Mouse (Mus musculus): ENCODE data around the gene Pou3f3.

Pou3f3 gene

GRCm38 (mm10) chr1:42695578-42695915 lies at the start of gene Pou3f3:
TSS of gene Pou3f3 (plus strand) at chr1:42695768.
- in situ Hi-C loops (cut with MboI; ENCODE audit: low sequenced_read_pairs) = no loop called here

- in situ Hi-C loops (cut with MboI; ENCODE audit: low sequenced_read_pairs) = no loop called here
Observed at GRCm38 (mm10) chr1:42648366-42648935, 47.1 kb upstream of the Pou3f3 start.

- in situ Hi-C loops (cut with MboI; ENCODE audit: low sequenced_read_pairs) = no loop called here
Observed at GRCm38 (mm10) chr1:42651461-42651860, 44.1 kb upstream of the Pou3f3 start.

GRCm38 (mm10) chr1:42667546-42667945 lies 28.0 kb upstream of the Pou3f3 start:
- in situ Hi-C loops (cut with MboI; ENCODE audit: low sequenced_read_pairs) = no loop called here

GRCm38 (mm10) chr1:42680673-42681072 lies 14.9 kb upstream of the Pou3f3 start:
- in situ Hi-C loops (cut with MboI; ENCODE audit: low sequenced_read_pairs) = no loop called here

- in situ Hi-C loops (cut with MboI; ENCODE audit: low sequenced_read_pairs) = no loop called here
Observed at GRCm38 (mm10) chr1:42681762-42682161, 13.8 kb upstream of the Pou3f3 start.

- in situ Hi-C loops (cut with MboI; ENCODE audit: low sequenced_read_pairs) = no loop called here
Observed at GRCm38 (mm10) chr1:42683861-42684260, 11.7 kb upstream of the Pou3f3 start.

- in situ Hi-C loops (cut with MboI; ENCODE audit: low sequenced_read_pairs) = no loop called here
Observed at GRCm38 (mm10) chr1:42684345-42684744, 11.2 kb upstream of the Pou3f3 start.

- in situ Hi-C loops (cut with MboI; ENCODE audit: low sequenced_read_pairs) = no loop called here
Observed at GRCm38 (mm10) chr1:42684783-42685182, 10.8 kb upstream of the Pou3f3 start.

- in situ Hi-C loops (cut with MboI; ENCODE audit: low sequenced_read_pairs) = no loop called here
Observed at GRCm38 (mm10) chr1:42685321-42685960, 10.1 kb upstream of the Pou3f3 start.

- in situ Hi-C loops (cut with MboI; ENCODE audit: low sequenced_read_pairs) = no loop called here
Observed at GRCm38 (mm10) chr1:42686194-42687131, 9.1 kb upstream of the Pou3f3 start.

- in situ Hi-C loops (cut with MboI; ENCODE audit: low sequenced_read_pairs) = no loop called here
Observed at GRCm38 (mm10) chr1:42687271-42687670, 8.3 kb upstream of the Pou3f3 start.

GRCm38 (mm10) chr1:42687756-42688540 lies 7.6 kb upstream of the Pou3f3 start:
- in situ Hi-C loops (cut with MboI; ENCODE audit: low sequenced_read_pairs) = no loop called here

GRCm38 (mm10) chr1:42688541-42689125 lies 6.9 kb upstream of the Pou3f3 start:
- in situ Hi-C loops (cut with MboI; ENCODE audit: low sequenced_read_pairs) = no loop called here

GRCm38 (mm10) chr1:42690024-42690575 lies 5.5 kb upstream of the Pou3f3 start:
- in situ Hi-C loops (cut with MboI; ENCODE audit: low sequenced_read_pairs) = no loop called here

- in situ Hi-C loops (cut with MboI; ENCODE audit: low sequenced_read_pairs) = no loop called here
Observed at GRCm38 (mm10) chr1:42691202-42692170, 4.1 kb upstream of the Pou3f3 start.

GRCm38 (mm10) chr1:42692221-42692620 lies 3.3 kb upstream of the Pou3f3 start:
- in situ Hi-C loops (cut with MboI; ENCODE audit: low sequenced_read_pairs) = no loop called here

GRCm38 (mm10) chr1:42693101-42693715 lies 2.4 kb upstream of the Pou3f3 start:
- in situ Hi-C loops (cut with MboI; ENCODE audit: low sequenced_read_pairs) = no loop called here

- in situ Hi-C loops (cut with MboI; ENCODE audit: low sequenced_read_pairs) = no loop called here
Observed at GRCm38 (mm10) chr1:42693852-42694251, 1.7 kb upstream of the Pou3f3 start.
